Mouse (Mus musculus): ENCODE measurements around the gene Sertad2.

- no peak for TF ChIP-seq POLR2A (IDR thresholded peaks at IDR 0.05; ENCODE audit: borderline replicate concordance, extremely low read depth, low read depth, low read length)
- TF ChIP-seq CTCF (IDR thresholded peaks at IDR 0.05; ENCODE audit: insufficient read depth, low read length), result no peak
Measured at GRCm38 (mm10) chr11:20556163-20556911, 13.3 kb downstream of the Sertad2 start.

All from lung, adult 2 months (tissue).